Mouse (Mus musculus) liver, postnatal 0 days (tissue): ENCODE measurements around the gene Cers3. TPM values are rescaled to one million over a fixed set of nuclear protein-coding genes. Genes with fewer than 3 reads are reported as not detected.

Experiments
- ATAC-seq: fragments of 200-750 bp; cut with Nextera tagmentation; 2 replicates; pipeline ENCODE4 v1.8.0; 2017; ENCODE audit warnings: mild to moderate bottlenecking, moderate library complexity
- DNase-seq: peaks from one replicate; pipeline ENCODE4 v3.0.0-alpha.2; 2016
- H3K27ac ChIP-seq: fragments of 300-500 bp; sonication (generic); 2 replicates; pipeline ENCODE4 v1.5.1; 2014; ENCODE audit warnings: antibody characterized with exemption, moderate library complexity, mild to moderate bottlenecking, low read depth
- H3K27me3 ChIP-seq: fragments of 300-500 bp; sonication (generic); 2 replicates; pipeline ENCODE4 v1.6.1; 2014; ENCODE audit warnings: low read length, control low read depth, mixed read lengths; ENCODE audit not compliant: insufficient read depth
- H3K36me3 ChIP-seq: fragments of 300-500 bp; sonication (generic); replicated peaks from 2 replicates; pipeline ENCODE4 v1.6.1; 2014; ENCODE audit warnings: mild to moderate bottlenecking, control low read depth, low read length, moderate library complexity, mixed read lengths; ENCODE audit not compliant: insufficient read depth
- H3K4me1 ChIP-seq: fragments of 300-500 bp; sonication (generic); 2 replicates; pipeline ENCODE4 v1.6.1; 2014; ENCODE audit warnings: antibody characterized with exemption, mild to moderate bottlenecking, control low read depth; ENCODE audit not compliant: insufficient read depth
- H3K4me2 ChIP-seq: fragments of 300-500 bp; sonication (generic); 2 replicates; pipeline ENCODE4 v1.6.1; 2014; ENCODE audit warnings: low read depth, mild to moderate bottlenecking, low read length, moderate library complexity, mixed read lengths
- H3K4me3 ChIP-seq: fragments of 300-500 bp; sonication (generic); 2 replicates; pipeline ENCODE4 v1.5.1; 2014; ENCODE audit warnings: low read depth, low read length
- H3K9ac ChIP-seq: fragments of 300-500 bp; sonication (generic); replicated peaks from 2 replicates; pipeline ENCODE4 v1.6.1; 2014; ENCODE audit warnings: mild to moderate bottlenecking, moderate library complexity
- H3K9me3 ChIP-seq: fragments of 300-500 bp; sonication (generic); 2 replicates; pipeline ENCODE4 v1.6.1; 2016; ENCODE audit warnings: mild to moderate bottlenecking, control low read depth, low read length, mixed read lengths
- CTCF ChIP-seq: sonication (generic); IDR thresholded peaks from 2 replicates; pipeline ENCODE4 v1.5.1; 2016; ENCODE audit warnings: antibody characterized with exemption, low read depth
- EP300 ChIP-seq: IDR thresholded peaks from 2 replicates; pipeline ENCODE4 v1.6.1; 2016; ENCODE audit warnings: antibody characterized with exemption, low read depth, mild to moderate bottlenecking
- WGBS: fragments of 180-500 bp; shearing (Covaris S2); extraction: QIAGEN DNeasy Blood & Tissue Kit; methylation state at CpG from one replicate; pipeline ENCODE4 v1.1.7; 2014; ENCODE audit not compliant: insufficient replicate concordance; 5-methylcytosine and 5-hydroxymethylcytosine counted together
- polyA plus RNA-seq: library from polyadenylated mRNA; unstranded; fragments of >200 nt; fragmentation: Nextera tagmentation; extraction: Ambion mirVana; gene quantifications from 2 replicates; pipeline ENCODE4 v1.2.1, GENCODE M21; 2015

Gene Cers3
- not detected in 2 replicates for polyA plus RNA-seq

DNA sequence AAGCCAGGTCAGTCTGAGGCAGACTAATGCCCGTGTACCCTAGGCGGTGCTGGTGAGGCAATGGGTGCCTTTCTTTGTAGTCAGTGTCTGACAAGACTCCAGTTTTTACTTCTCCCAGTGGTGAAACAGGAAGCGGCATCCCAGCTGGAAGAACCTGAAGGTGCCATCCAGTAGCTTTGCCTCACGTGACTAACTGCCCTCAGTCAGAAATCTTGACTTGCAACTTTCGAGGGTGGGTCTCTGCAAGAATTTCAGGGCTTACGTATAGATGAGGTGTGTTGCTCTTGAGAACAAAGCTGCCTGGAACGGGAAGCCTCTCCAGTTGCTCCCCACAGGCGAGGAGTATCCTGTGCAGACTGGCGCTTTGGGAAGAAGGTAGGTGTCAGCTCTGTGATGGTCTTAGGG, at the start of gene Cers3:
TSS of gene Cers3 (plus strand) at position 128 of the 405 bp plus-strand sequence.
- 61% methylated on average over 9 of the region's 9 CpGs for WGBS
- Histone ChIP-seq H3K27ac (no peak within 1 kb of the TSS), H3K4me1 (no peaks in the 10 kb centered on the region; the same call in 1 of the 2 replicates), H3K4me2 (no peak within 1 kb of the TSS), H3K27me3 (no peaks in the 10 kb centered on the region), H3K4me3 (no peak within 1 kb of the TSS), H3K36me3 (no peaks in the 10 kb centered on the region), H3K9me3 (no peaks in the 10 kb centered on the region), H3K9ac (no peak within 1 kb of the TSS)
- TF ChIP-seq EP300 (no peak), CTCF (no peak)
- DNase-seq (no peak), ATAC-seq (no peak)

GRCm38 (mm10) chr7:66694467-66694866, 48.8 kb upstream of the Cers3 start:
- Histone ChIP-seq H3K36me3 (no peaks in the 10 kb centered on the region), H3K4me2 (no peak overlapping the region), H3K27me3 (no peaks in the 10 kb centered on the region), H3K4me3 (no peak overlapping the region), H3K9me3 (no peaks in the 10 kb centered on the region), H3K4me1 (peaks cover 3% of the 10 kb centered on the region), H3K27ac (no peak overlapping the region), H3K9ac (no peak overlapping the region)
- ATAC-seq (no peak), DNase-seq (no peak)
- no peak for TF ChIP-seq EP300
- 37% methylated on average over 7 of the region's 7 CpGs for WGBS

- Histone ChIP-seq H3K4me1 (no peaks in the 10 kb centered on the region), H3K9ac (no peak overlapping the region), H3K27me3 (no peaks in the 10 kb centered on the region), H3K9me3 (no peaks in the 10 kb centered on the region), H3K27ac (no peak overlapping the region), H3K36me3 (no peaks in the 10 kb centered on the region), H3K4me3 (no peak overlapping the region), H3K4me2 (no peak overlapping the region)
- 77% methylated on average over 7 of the region's 7 CpGs for WGBS
- ATAC-seq (no peak), DNase-seq (no peak)
- TF ChIP-seq EP300, result no peak
- TF ChIP-seq CTCF, result no peak
Measured at GRCm38 (mm10) chr7:66702721-66703120, 40.6 kb upstream of the Cers3 start.

- no peaks in the 10 kb centered on the region for H3K27me3 ChIP-seq
- H3K9ac ChIP-seq, result no peak overlapping the region
- TF ChIP-seq EP300 (no peak), CTCF (no peak)
- no peaks in the 10 kb centered on the region for H3K9me3 ChIP-seq
- DNase-seq (peak; percentile 23), ATAC-seq (peak; percentile 50)
- no peak overlapping the region for H3K4me2 ChIP-seq
- no peaks in the 10 kb centered on the region for H3K4me1 ChIP-seq
- no peak overlapping the region for H3K4me3 ChIP-seq
- 74% methylated on average over 3 of the region's 3 CpGs for WGBS
- peaks cover 10% of the 10 kb centered on the region for H3K36me3 ChIP-seq
- H3K27ac ChIP-seq, result no peak overlapping the region
Measured at GRCm38 (mm10) chr7:66704631-66705030, 38.7 kb upstream of the Cers3 start.

GRCm38 (mm10) chr7:66711166-66711565, 32.1 kb upstream of the Cers3 start:
- no peak overlapping the region for H3K27ac ChIP-seq
- H3K36me3 ChIP-seq, result peaks cover 24% of the 10 kb centered on the region
- WGBS, result 37% methylated on average over 2 of the region's 2 CpGs
- H3K4me3 ChIP-seq, result no peak overlapping the region
- H3K9ac ChIP-seq, result no peak overlapping the region
- H3K9me3 ChIP-seq, result no peaks in the 10 kb centered on the region
- H3K4me2 ChIP-seq, result no peak overlapping the region
- TF ChIP-seq EP300 (no peak), CTCF (peak; percentile 33)
- H3K27me3 ChIP-seq, result no peaks in the 10 kb centered on the region
- no peaks in the 10 kb centered on the region for H3K4me1 ChIP-seq
- DNase-seq (no peak), ATAC-seq (no peak)

DNA sequence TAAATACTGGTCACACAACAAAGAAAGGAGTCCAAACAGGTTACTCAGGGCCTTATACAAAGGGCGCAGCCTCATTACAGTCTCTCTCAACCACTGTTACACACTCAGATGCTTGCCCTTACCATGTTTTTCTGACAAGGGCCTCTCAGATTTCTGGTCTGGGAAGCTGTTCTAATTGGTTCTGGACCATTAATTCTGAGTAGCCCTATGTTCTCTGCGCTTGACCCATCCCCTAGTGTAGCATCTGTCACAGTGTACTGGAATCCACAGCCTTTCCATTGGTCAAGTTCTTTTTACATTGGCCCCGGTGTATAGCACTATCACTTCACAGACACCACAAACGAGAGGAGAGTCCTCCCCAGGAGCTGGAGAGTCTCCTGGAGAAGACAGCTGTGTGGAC, 18.8 kb upstream of the Cers3 start:
- TF ChIP-seq EP300, result no peak
- no peak for TF ChIP-seq CTCF
- Histone ChIP-seq H3K27ac (no peak overlapping the region), H3K9me3 (no peaks in the 10 kb centered on the region), H3K27me3 (no peaks in the 10 kb centered on the region), H3K36me3 (no peaks in the 10 kb centered on the region), H3K4me1 (no peaks in the 10 kb centered on the region), H3K4me3 (no peak overlapping the region), H3K4me2 (no peak overlapping the region), H3K9ac (no peak overlapping the region)
- WGBS, result 84% methylated on average over 4 of the region's 4 CpGs
- no peak for DNase-seq
- no peak for ATAC-seq

- Histone ChIP-seq H3K27ac (no peak overlapping the region), H3K27me3 (no peaks in the 10 kb centered on the region), H3K4me1 (no peaks in the 10 kb centered on the region), H3K9me3 (no peaks in the 10 kb centered on the region), H3K4me3 (no peak overlapping the region), H3K36me3 (no peaks in the 10 kb centered on the region), H3K4me2 (no peak overlapping the region), H3K9ac (no peak overlapping the region)
- 75% methylated on average over 6 of the region's 6 CpGs for WGBS
- ATAC-seq (no peak), DNase-seq (no peak)
- TF ChIP-seq CTCF, result no peak
Measured at GRCm38 (mm10) chr7:66724954-66725353, 18.4 kb upstream of the Cers3 start.
